Mouse (Mus musculus): ENCODE data around the gene Mrpl44. TPM values are rescaled to one million over a fixed set of nuclear protein-coding genes. Genes with fewer than 3 reads are reported as not detected.
A peak's percentile ranks its signal among the peaks of the same experiment; 100 is the strongest.

Gene Mrpl44
- 27.0 and 29.5 TPM in 2 replicates for total RNA-seq (2014; rRNA removed)
- 35.3 and 37.2 TPM in 2 replicates for polyA plus RNA-seq (2015; fragmentation: Nextera tagmentation; extraction: Ambion mirVana)

DNA sequence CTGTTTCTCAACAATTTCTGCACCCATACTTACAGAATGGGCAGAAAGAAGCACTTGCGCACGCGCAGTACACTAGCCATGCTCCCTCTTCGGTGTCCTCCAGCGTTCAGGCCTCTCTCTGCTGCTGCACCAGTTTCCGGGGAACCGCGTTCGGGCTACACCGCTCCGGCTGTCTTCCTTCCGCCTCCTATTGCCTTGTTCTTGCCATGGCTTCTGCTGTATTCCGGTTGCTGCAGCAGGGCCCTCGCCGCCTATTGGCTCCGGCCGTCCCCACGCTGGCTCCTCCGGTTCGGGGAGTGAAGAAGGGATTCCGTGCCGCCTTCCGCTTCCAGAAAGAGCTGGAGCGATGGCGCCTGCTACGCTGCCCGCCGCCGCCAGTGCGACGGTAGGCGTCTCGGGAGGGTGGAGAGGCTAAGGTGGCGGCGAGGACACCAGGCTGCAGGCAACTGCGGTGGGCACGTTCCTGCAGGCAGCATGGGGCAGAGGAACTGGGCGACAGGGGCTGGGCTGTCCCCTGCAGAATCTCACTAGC is at the start of gene Mrpl44, which contains the start of gene Wdfy1:
Gene Mrpl44 (plus strand): TSS at position 92 of the 532 bp plus-strand sequence.
Gene Wdfy1 (minus strand): TSS at position 217 of the 532 bp plus-strand sequence.
- Histone ChIP-seq H3K4me1 (ENCODE audit: insufficient read depth, low read length) (no peaks in the 10 kb centered on the region), H3K4me3 (ENCODE audit: low read length) (peak within 1 kb of the TSS; percentile 92), H3K36me3 (ENCODE audit: insufficient read depth, low read length) (peaks cover 16% of the 10 kb centered on the region), H3K9ac (replicated peaks; ENCODE audit: low read length) (peak within 1 kb of the TSS; percentile 91), H3K4me2 (ENCODE audit: low read depth, low read length) (peak within 1 kb of the TSS; percentile 71), H3K9me3 (ENCODE audit: low read length) (no peaks in the 10 kb centered on the region), H3K27me3 (ENCODE audit: insufficient read depth, low read length) (no peaks in the 10 kb centered on the region), H3K27ac (peak within 1 kb of the TSS; percentile 94)
- ATAC-seq = peak; percentile 100
- WGBS = under 1% methylated on average over 38 of the region's 38 CpGs
- DNase-seq (ENCODE audit: low spot score) = peak; percentile 96
- TF ChIP-seq CTCF (IDR thresholded peaks at IDR 0.05; ENCODE audit: low read depth) = peak; percentile 56

- H3K27me3 ChIP-seq (ENCODE audit: insufficient read depth, low read length) = no peaks in the 10 kb centered on the region
- ATAC-seq (no peak), DNase-seq (ENCODE audit: low spot score) (no peak)
- no peak for TF ChIP-seq CTCF (IDR thresholded peaks at IDR 0.05; ENCODE audit: low read depth)
- no peak overlapping the region for H3K27ac ChIP-seq
- peaks cover 5% of the 10 kb centered on the region; the same call in 1 of the 2 replicates for H3K36me3 ChIP-seq (ENCODE audit: insufficient read depth, low read length)
- H3K4me3 ChIP-seq (ENCODE audit: low read length) = no peak overlapping the region
- H3K4me2 ChIP-seq (ENCODE audit: low read depth, low read length) = no peak overlapping the region
- 83% methylated on average over 5 of the region's 5 CpGs for WGBS
- no peaks in the 10 kb centered on the region for H3K4me1 ChIP-seq (ENCODE audit: insufficient read depth, low read length)
- no peaks in the 10 kb centered on the region for H3K9me3 ChIP-seq (ENCODE audit: low read length)
- no peak overlapping the region for H3K9ac ChIP-seq (replicated peaks; ENCODE audit: low read length)
Observed at GRCm38 (mm10) chr1:79734794-79735193, 41.0 kb upstream of the Mrpl44 start.

- Histone ChIP-seq H3K4me3 (ENCODE audit: low read length) (no peak overlapping the region), H3K4me1 (ENCODE audit: insufficient read depth, low read length) (no peaks in the 10 kb centered on the region), H3K4me2 (ENCODE audit: low read depth, low read length) (no peak overlapping the region), H3K36me3 (ENCODE audit: insufficient read depth, low read length) (peaks cover 6% of the 10 kb centered on the region; the same call in 1 of the 2 replicates), H3K9ac (replicated peaks; ENCODE audit: low read length) (no peak overlapping the region), H3K27me3 (ENCODE audit: insufficient read depth, low read length) (no peaks in the 10 kb centered on the region), H3K27ac (no peak overlapping the region), H3K9me3 (ENCODE audit: low read length) (no peaks in the 10 kb centered on the region)
- ATAC-seq (no peak), DNase-seq (ENCODE audit: low spot score) (no peak)
- 96% methylated on average over 3 of the region's 3 CpGs for WGBS
- TF ChIP-seq CTCF (IDR thresholded peaks at IDR 0.05; ENCODE audit: low read depth) = no peak
Observed at GRCm38 (mm10) chr1:79736408-79736807, 39.4 kb upstream of the Mrpl44 start.

DNA sequence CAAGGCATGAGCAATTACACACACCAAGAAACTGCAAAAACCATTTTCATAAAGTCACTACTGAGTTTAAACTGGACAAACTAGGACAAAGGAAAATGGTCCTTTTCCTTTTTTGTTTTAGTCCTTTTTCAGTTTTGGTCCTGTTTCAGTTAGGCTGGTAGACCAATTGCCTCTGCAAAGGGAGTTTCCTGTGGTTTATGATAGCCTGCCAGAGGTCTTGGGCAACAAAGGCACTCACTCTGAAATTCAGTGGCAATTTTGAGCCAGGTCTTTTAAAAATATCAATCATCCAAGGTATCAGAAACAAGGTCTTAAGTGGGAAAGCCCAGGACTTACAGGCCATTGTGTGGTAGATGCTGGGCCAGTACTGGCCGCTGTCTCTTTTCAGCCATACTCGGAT is 36.1 kb upstream of the Mrpl44 start:
- Histone ChIP-seq H3K27ac (no peak overlapping the region), H3K4me3 (ENCODE audit: low read length) (no peak overlapping the region), H3K36me3 (ENCODE audit: insufficient read depth, low read length) (peaks cover 6% of the 10 kb centered on the region; the same call in 1 of the 2 replicates), H3K4me1 (ENCODE audit: insufficient read depth, low read length) (no peaks in the 10 kb centered on the region), H3K27me3 (ENCODE audit: insufficient read depth, low read length) (no peaks in the 10 kb centered on the region), H3K9ac (replicated peaks; ENCODE audit: low read length) (no peak overlapping the region), H3K4me2 (ENCODE audit: low read depth, low read length) (no peak overlapping the region), H3K9me3 (ENCODE audit: low read length) (no peaks in the 10 kb centered on the region)
- ATAC-seq (no peak), DNase-seq (ENCODE audit: low spot score) (no peak)
- 97% methylated on average over 2 of the region's 2 CpGs for WGBS
- TF ChIP-seq CTCF (IDR thresholded peaks at IDR 0.05; ENCODE audit: low read depth) = no peak

- Histone ChIP-seq H3K4me2 (ENCODE audit: low read depth, low read length) (no peak overlapping the region), H3K9ac (replicated peaks; ENCODE audit: low read length) (no peak overlapping the region), H3K4me3 (ENCODE audit: low read length) (no peak overlapping the region), H3K27me3 (ENCODE audit: insufficient read depth, low read length) (no peaks in the 10 kb centered on the region), H3K27ac (no peak overlapping the region), H3K36me3 (ENCODE audit: insufficient read depth, low read length) (peaks cover 6% of the 10 kb centered on the region; the same call in 1 of the 2 replicates), H3K9me3 (ENCODE audit: low read length) (no peaks in the 10 kb centered on the region), H3K4me1 (ENCODE audit: insufficient read depth, low read length) (no peaks in the 10 kb centered on the region)
- WGBS = 70% methylated on average over 4 of the region's 4 CpGs
- ATAC-seq (no peak), DNase-seq (ENCODE audit: low spot score) (no peak)
- TF ChIP-seq CTCF (IDR thresholded peaks at IDR 0.05; ENCODE audit: low read depth) = no peak
Observed at GRCm38 (mm10) chr1:79741002-79741401, 34.8 kb upstream of the Mrpl44 start.

- ATAC-seq = no peak
- Histone ChIP-seq H3K36me3 (ENCODE audit: insufficient read depth, low read length) (peaks cover 6% of the 10 kb centered on the region; the same call in 1 of the 2 replicates), H3K9ac (replicated peaks; ENCODE audit: low read length) (no peak overlapping the region), H3K4me3 (ENCODE audit: low read length) (no peak overlapping the region), H3K4me2 (ENCODE audit: low read depth, low read length) (no peak overlapping the region), H3K9me3 (ENCODE audit: low read length) (no peaks in the 10 kb centered on the region), H3K27me3 (ENCODE audit: insufficient read depth, low read length) (no peaks in the 10 kb centered on the region), H3K27ac (no peak overlapping the region), H3K4me1 (ENCODE audit: insufficient read depth, low read length) (no peaks in the 10 kb centered on the region)
- TF ChIP-seq CTCF (IDR thresholded peaks at IDR 0.05; ENCODE audit: low read depth) = no peak
- DNase-seq (ENCODE audit: low spot score) = no peak
- 88% methylated on average over 7 of the region's 7 CpGs for WGBS
Observed at GRCm38 (mm10) chr1:79742949-79743348, 32.9 kb upstream of the Mrpl44 start.

DNA sequence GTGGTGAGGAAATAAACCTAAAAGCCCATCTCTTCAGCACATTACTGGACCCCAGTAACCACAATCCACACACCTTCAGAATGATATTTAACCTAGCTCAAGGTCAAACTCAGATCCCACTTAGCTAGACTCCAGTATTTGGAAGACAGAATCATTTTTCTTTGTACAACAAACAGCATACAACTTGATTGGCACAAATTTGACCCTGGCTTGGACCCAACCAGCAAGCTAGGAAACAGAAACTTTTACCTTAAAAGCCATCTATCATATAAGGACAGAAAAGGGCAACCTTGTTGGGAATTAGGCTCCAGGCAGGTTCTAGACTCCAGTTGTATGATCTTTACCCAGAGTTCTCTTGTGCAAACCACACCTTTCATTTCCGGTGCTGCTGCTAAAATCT is 32.4 kb upstream of the Mrpl44 start:
- H3K27ac ChIP-seq = no peak overlapping the region
- 91% methylated on average over 1 of the region's 1 CpGs for WGBS

More for the DNA sequence above, 32.4 kb upstream of the Mrpl44 start:
- Histone ChIP-seq H3K9ac (replicated peaks; ENCODE audit: low read length) (no peak overlapping the region), H3K27me3 (ENCODE audit: insufficient read depth, low read length) (no peaks in the 10 kb centered on the region), H3K9me3 (ENCODE audit: low read length) (no peaks in the 10 kb centered on the region), H3K4me1 (ENCODE audit: insufficient read depth, low read length) (no peaks in the 10 kb centered on the region), H3K36me3 (ENCODE audit: insufficient read depth, low read length) (peaks cover 6% of the 10 kb centered on the region; the same call in 1 of the 2 replicates), H3K4me2 (ENCODE audit: low read depth, low read length) (no peak overlapping the region), H3K4me3 (ENCODE audit: low read length) (no peak overlapping the region)
- TF ChIP-seq CTCF (IDR thresholded peaks at IDR 0.05; ENCODE audit: low read depth) = no peak
- DNase-seq (ENCODE audit: low spot score) = no peak
- no peak for ATAC-seq

All from hindbrain, postnatal 0 days (tissue).